Mouse (Mus musculus) kidney, adult 11 months (tissue): ENCODE results near the gene Srrt.

ENCODE experiments used
- DNase-seq: peaks from one replicate; pipeline ENCODE4 v3.0.0; 2022

Gene Srrt

GRCm38 (mm10) chr5:137307071-137307912 is at the start of gene Srrt:
Gene Srrt (minus strand): TSS chr5:137307674.
- DNase-seq: peak; percentile 91

GRCm38 (mm10) chr5:137354091-137354490 is 46.6 kb upstream of the Srrt start:
- no peak for DNase-seq

- peak; percentile 80 for DNase-seq
Measured at GRCm38 (mm10) chr5:137352011-137352975, 44.8 kb upstream of the Srrt start.

GRCm38 (mm10) chr5:137351394-137351793 is 43.9 kb upstream of the Srrt start:
- no peak for DNase-seq

GRCm38 (mm10) chr5:137351058-137351380 is 43.5 kb upstream of the Srrt start:
- DNase-seq: no peak

GRCm38 (mm10) chr5:137350205-137351057 is 43.0 kb upstream of the Srrt start:
- DNase-seq: no peak

- peak; percentile 98 for DNase-seq
Measured at GRCm38 (mm10) chr5:137349384-137350204, 42.1 kb upstream of the Srrt start, which contains the start of gene Ephb4. Gene Ephb4 (plus strand): TSS chr5:137350109.

GRCm38 (mm10) chr5:137348482-137349383 is 41.3 kb upstream of the Srrt start:
- DNase-seq: peak; percentile 91

GRCm38 (mm10) chr5:137347856-137348255 is 40.4 kb upstream of the Srrt start:
- no peak for DNase-seq

GRCm38 (mm10) chr5:137346983-137347382 is 39.5 kb upstream of the Srrt start:
- DNase-seq: no peak

GRCm38 (mm10) chr5:137346388-137346787 is 38.9 kb upstream of the Srrt start:
- DNase-seq: no peak

- peak; percentile 90 for DNase-seq
Measured at GRCm38 (mm10) chr5:137345821-137346220, 38.3 kb upstream of the Srrt start.

- no peak for DNase-seq
Measured at GRCm38 (mm10) chr5:137343869-137344268, 36.4 kb upstream of the Srrt start.

GRCm38 (mm10) chr5:137343412-137343811 is 35.9 kb upstream of the Srrt start:
- DNase-seq: no peak

GRCm38 (mm10) chr5:137342407-137343012 is 35.0 kb upstream of the Srrt start:
- DNase-seq: no peak

GRCm38 (mm10) chr5:137340222-137340621 is 32.7 kb upstream of the Srrt start:
- DNase-seq: no peak

- DNase-seq: peak; percentile 74
Measured at GRCm38 (mm10) chr5:137339290-137339979, 32.0 kb upstream of the Srrt start.

GRCm38 (mm10) chr5:137338663-137339289 is 31.3 kb upstream of the Srrt start:
- DNase-seq: peak; percentile 69

- DNase-seq: peak; percentile 93
Measured at GRCm38 (mm10) chr5:137338256-137338655, 30.8 kb upstream of the Srrt start.
